Mouse (Mus musculus): ENCODE measurements around the gene Polg. TPM values are rescaled to one million over a fixed set of nuclear protein-coding genes. Genes with fewer than 3 reads are reported as not detected.
A peak's percentile ranks its signal among the peaks of the same experiment; 100 is the strongest.

The Polg gene
- total RNA-seq (2015) = 18.9 and 26.5 TPM in 2 replicates
- total RNA-seq (2017) = 61.2 and 71.9 TPM in 2 replicates

DNA sequence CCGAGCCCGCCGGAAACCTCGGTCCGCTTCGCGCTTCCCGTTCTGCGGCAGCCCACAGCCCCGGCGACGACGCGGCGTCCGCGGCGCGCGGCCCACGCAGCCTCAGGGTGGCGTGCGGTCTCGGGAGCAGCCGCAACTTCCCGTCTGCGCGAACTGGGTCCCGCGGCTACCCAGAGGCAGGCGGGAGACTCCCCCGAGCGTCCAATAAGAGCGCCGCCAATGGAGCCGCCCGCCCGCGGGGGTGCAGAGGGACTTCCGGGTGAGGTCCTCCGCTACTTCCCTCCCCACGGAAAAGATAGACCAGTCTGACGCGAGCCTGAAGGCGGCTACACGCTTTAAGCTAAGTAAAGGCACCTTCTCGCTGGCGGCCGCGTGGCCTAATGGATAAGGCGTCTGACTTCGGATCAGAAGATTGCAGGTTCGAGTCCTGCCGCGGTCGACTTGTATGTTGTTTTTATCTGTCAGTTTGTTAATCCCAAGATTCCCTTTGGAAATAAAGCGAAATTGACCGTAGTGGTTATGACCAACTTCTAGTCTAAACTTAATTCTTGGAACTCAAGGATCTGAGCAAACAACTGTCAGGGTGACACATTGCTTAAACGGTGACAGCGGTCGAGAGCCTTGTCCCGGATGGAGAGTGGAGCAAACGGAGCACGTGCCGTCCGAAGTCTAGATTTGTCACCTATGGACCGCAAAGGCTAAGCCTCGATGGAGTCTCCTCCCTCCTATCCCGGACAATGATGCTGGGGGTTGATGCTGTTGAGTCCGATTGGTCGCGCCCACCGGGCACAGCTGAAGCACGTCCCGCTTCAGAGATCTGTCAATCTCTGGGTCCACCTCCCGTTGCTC lies at the start of gene Polg:
Gene Polg, minus strand, starts transcription at position 310 of the 849 bp plus-strand sequence.
- peak; percentile 86 for ATAC-seq (ENCODE audit: poor library complexity, severe bottlenecking)

DNA sequence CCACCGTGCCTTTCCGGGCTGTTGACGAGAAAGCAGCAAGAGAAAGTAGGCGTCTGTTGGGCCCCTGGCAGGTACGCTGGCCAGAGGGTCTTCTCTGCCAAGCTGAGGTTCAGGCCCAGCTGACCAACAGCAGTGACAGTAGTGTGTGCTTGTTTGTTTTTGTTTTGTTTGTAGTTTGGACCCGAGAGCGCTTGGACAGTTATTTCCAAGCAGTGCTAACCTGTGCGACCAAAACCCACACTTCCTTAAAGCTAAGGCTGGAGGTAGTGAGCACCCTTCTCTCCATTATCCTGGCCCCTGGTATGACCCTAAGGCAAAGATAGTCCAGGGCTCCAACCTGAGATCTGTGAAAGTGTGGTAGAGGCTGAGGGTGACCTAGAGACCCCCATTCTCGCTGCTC lies 49.7 kb upstream of the Polg start:
- ATAC-seq (ENCODE audit: poor library complexity, severe bottlenecking) = no peak

DNA sequence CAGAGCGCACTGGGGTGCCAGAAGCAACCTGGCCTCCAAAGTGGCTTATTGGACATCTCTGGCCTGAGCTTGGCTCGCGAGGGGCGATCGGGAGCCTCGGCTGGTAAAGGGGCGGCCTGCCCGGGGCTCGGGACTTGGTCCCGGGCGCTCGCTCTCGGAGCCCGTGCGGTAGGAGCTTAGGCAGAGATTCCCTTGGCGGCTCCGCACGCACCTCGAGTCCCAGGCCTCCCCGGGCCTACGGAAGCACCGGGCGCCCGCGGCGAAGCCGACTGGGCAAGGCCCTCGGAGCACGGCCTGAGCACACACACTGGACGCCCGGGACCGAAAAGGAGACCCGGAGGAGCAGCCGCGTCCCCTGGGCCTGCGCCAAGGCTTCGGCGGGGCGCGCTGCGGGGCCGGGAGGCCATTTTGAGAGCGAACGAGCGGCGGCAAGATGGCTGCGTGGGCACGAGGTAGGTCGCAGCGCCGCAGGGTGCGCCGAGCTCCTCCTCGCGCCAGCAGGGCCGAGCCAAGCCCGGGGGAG lies 49.1 kb upstream of the Polg start:
- no peak for ATAC-seq (ENCODE audit: poor library complexity, severe bottlenecking)

DNA sequence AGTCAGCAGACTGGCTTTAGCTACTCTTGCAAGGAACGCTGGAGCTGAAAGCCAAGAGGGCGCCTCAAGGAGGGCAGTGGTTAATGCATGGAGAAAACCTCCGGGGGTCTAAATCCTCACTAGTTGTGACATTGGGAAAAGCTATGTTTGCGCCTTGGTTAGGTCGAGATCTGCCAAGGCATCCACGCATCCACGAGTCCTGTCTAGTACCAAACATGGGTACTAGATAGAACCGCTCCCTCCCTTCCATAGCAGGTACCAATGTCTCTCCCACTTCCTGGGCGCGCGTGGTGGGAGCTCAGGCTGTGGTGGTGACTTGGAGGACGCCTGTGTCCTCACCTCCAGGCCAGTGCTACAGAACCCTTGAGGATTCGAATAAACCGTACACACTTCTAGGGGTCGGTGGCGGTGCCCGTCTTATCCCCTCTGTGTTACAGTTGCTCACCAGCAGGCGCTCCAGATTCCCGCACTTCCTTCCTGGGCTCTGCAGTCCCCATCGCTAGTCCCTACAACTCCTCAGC lies 48.3 kb upstream of the Polg start:
- no peak for ATAC-seq (ENCODE audit: poor library complexity, severe bottlenecking)

DNA sequence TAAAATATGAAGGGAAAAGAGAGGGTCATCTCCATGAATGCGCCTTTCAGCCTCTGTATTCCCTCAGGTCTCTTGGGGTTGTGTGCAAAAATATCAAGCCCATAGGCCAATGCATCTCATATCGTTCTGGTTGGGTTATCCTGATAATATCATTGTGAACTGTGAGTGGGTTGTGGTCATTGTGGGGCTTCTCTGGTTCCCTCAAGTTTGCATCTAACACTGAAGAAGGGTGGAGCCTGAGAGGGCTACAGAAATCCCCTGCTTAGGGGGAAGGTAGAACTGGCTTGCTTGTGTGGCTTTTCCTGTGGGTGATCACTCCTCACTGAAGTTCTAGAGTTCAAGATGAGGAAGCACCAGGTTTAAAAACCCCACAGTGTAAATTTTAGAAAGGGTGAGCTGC lies 47.3 kb upstream of the Polg start:
- ATAC-seq (ENCODE audit: poor library complexity, severe bottlenecking) = no peak

DNA sequence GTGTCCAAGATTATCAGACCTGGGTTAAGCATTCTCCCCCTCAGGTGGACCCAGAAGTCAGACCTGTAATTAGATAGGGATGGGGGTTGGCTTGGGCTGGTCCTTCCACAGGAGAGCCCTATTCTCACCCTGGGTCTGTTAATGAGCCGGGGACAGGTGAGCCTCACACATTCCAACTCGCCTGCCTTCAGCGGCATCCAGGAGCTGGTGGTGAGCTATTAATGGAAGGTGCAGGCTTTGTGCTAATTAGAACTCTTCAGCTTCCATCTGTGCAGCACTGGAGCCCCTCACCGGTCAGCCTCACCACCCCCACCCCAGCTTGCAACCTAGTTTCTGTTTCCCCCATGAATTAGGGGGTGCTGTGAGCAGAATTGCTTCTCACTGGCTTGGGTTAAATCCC lies 46.3 kb upstream of the Polg start:
- no peak for ATAC-seq (ENCODE audit: poor library complexity, severe bottlenecking)

DNA sequence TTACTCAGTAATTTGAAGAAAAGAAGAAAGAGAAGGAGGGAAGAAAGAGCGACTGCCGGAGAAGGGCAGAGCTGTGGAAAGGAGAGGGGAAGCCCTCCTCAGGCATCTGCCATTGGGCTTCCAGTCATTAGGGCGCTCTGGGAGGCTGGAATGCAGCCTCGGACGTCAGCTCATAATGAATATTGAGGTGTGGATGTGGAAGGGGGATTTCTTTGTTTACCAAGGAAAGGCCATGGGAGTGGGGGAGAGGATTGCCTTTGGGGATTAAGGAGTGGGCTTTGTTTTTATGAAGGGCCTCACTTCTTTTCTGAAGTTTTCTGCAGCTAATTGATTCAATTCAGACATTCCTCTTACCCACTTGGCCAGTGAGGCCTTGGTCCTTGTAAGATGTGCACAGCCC lies 45.5 kb upstream of the Polg start:
- ATAC-seq (ENCODE audit: poor library complexity, severe bottlenecking) = no peak

DNA sequence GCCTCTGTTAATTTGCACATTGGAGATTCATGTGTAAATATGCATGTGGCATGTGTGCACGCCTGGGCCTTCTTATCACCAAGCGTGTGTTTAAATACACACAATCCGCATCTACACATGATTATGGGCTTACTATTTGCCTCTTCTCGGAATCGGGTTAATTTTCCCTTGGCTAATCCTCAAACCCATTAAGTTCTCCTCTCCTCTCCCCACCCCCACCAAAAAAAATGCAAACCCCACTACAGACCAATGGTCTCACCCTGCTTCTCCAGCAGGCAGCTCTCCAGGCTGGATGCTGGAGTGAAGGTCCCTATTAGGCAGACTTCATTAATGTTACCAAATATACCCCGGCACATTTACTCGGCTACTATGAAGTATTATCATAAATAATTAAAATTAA lies 45.0 kb upstream of the Polg start:
- no peak for ATAC-seq (ENCODE audit: poor library complexity, severe bottlenecking)

DNA sequence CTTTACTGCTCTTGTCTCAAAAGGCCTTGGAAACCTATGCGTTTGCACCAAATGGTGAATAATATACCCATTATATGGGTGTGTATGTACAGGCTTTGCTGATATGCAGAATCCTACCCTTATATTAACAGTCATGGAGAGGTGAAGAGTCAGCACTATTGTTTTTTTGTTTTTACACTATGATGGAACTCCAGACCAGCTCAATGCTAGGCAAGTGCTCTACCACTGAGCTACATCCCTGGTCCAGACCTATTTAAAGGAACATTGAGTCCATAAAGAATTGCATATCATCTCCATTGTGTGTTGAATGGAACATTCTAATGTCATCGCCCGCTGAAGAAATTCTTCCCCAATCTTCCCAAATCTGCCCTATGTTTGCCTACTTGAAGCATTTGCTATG lies 44.5 kb upstream of the Polg start:
- no peak for ATAC-seq (ENCODE audit: poor library complexity, severe bottlenecking)

DNA sequence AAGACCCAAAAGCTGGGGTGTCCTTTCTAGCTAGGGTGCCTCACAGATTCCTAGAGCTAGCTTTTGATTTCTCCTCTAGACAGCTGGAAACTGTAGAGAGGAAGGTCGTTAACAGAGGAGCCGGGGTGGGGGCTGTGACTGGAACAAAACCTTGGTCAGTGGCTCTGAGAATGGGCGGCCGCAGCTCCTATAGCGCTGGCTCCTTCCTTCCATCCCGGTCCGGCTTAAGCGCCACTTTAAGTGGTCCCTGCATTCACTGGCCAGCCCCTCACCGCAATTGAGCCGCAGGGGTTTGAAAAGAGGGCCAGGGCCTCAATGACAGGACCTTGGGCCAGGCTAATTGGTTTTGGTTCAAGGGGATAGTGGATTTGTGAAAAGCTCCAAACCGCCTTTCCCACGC lies 43.5 kb upstream of the Polg start:
- no peak for ATAC-seq (ENCODE audit: poor library complexity, severe bottlenecking)

DNA sequence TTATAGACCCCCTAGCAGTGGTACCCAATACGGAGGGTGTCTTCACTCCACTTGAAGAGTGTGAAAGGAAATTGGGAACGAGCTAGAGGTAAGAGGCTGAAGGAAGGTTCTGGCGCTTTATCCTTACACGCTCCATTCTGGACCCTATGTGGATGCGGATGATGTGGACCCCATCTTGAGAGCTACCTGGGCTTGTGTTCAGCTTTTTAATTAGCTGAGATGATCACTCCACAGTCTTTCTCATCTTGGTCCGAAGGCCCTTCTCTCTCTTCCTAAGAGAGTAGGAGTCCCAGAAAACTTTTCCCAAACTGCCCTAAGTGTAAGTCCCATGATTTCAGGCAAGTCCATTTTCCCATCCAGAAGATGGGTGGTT lies 43.1 kb upstream of the Polg start:
- no peak for ATAC-seq (ENCODE audit: poor library complexity, severe bottlenecking)

DNA sequence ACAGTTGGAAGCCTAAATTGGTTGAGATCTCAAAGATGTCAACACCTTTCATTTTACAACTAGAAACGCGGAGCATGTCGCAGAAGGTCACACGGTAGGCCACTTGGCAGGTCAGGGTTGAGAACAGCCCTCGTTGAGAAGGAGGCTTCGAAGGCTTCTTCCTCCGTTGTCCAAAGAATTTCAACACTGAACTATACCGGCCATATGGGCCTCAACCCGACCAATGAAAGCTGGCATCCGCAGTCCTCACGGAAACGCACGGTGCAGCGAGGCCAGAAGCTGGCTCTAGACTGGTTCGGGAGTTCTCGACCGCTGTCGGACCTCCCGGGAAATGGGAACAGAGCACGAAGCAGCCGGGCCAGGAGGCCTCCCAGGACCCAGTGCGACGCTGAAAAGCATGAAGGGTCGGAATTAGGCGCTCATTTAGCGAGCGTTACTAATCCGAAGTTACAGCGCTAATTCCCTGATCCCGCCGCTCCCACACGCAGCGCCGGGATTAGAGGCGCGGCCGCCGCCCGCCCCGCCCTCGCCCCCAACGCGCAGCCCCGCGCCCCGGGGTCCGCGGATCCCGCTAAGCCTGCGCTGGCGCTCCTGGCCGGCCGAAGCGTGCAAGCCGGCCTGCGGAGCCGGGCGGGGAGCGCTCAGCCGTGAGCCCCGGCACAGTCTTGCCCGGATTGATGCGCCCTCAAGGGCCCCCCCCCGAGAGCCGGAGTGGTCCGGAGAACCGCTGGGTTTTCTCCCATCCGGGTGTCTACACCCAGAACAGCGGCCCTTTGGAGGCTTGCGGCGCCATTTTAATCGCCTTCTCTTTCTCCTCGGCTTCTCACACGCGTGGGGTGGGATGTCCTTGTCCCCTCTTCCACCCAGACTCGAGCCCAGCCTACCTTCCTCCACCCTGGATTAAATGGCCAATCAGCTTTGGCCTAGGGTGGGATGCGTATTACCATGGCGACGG lies 42.4 kb upstream of the Polg start:
- no peak for ATAC-seq (ENCODE audit: poor library complexity, severe bottlenecking)

DNA sequence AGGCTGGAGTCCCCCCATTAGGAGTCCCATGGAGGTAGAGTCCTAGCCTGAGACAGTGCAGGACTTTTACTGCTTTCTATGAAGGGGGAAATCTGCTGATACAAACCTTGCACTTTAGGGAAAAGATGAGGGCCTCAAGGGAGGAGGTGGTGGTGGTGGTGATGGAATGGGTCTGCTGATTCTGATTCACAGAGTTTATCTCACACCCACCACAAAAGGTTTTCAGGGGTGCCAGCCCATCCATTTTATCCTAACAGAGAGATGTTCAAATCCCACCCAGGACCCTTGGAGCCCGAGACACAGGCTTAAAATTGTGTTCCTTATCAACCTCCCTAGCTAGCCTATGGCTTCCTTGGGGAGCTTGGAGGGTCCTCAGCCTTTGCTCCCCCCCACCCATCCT lies 41.6 kb upstream of the Polg start:
- no peak for ATAC-seq (ENCODE audit: poor library complexity, severe bottlenecking)

DNA sequence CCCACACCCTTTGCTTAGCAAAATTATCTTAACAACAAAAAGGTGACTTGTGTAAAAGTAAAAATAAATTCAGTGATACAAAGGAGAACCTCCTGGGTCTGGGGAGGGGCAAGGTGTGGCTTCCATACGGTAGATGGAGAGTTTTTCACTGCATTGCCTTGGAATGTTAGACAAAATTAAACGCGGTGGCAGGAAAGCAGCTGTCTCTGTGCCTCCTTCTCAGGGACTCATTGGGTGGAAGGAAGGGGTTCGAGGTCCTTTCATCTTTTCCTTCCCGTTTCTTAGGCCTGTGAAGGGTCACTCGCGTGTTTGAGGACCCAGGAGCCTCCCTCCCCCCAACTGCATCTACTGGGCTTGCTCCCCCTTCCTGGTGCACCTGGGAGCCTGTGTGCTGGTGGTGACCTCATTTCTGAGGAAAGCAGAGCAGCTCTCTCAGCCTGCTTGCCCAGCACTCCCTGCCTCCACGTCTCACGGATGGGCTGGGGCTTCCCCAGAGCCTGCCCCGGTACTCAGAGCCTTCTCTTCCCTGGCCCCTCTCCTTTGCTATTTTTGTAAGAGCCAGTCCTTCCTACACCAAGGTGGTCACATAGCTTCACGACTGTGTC lies 41.0 kb upstream of the Polg start:
- ATAC-seq (ENCODE audit: poor library complexity, severe bottlenecking) = no peak

DNA sequence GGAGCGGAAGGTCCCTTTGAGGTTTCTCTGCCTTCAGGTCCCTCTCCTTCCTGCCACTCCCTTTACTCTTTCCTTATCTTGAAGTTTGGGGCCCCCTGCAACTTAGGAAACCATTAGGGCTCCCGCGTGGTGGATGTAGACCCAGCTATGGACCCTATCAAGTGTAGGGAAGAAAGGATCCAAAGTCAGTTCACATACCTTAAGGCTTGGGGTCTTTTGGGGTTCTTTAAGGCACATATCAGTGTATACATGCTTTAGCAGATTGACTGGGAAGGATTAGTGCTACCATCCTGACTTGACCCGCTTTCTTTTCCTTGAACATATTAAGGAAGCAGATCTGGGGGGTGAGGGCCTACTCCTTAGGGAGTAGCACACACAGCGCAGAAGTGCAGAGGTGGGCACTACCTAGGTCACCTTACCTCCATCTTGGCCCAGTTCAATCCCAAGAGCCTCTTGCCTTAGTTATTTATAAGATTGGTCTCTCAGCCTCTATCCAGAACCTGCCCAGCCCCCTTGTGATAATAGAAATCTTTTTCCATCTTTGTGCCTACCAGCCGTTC lies 40.4 kb upstream of the Polg start:
- ATAC-seq (ENCODE audit: poor library complexity, severe bottlenecking) = no peak

DNA sequence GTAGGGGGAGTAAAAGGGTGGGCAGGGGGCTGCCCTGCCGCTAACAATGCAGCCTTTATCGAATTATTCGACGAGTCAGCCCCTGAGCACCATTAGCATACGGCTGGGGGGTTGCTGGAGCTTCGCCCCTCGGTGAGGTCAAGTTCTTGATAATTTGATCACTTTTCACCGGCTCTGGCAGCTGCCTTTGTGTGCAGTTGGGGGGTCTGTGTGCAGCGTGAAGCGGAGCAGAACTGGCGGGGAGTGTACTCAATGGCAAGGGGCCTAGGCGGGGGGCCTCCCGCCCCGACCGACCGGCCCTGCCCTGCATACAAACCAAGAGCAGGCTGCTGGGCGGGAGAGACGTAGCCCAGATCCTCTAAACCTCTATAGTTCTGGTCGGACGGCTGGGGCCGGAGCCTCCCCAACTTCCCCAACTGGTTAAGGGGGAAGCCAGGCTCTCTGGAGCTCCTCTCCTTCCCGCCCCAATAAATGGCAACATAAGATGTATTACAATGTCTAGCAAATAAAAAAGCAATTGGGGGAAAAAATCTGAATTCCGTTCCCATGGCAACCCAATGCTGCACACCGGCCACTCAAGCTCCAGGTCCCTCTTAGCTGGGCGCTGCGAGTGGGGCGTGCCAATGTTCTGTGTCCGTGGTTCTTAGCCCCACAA lies 39.8 kb upstream of the Polg start:
- no peak for ATAC-seq (ENCODE audit: poor library complexity, severe bottlenecking)

DNA sequence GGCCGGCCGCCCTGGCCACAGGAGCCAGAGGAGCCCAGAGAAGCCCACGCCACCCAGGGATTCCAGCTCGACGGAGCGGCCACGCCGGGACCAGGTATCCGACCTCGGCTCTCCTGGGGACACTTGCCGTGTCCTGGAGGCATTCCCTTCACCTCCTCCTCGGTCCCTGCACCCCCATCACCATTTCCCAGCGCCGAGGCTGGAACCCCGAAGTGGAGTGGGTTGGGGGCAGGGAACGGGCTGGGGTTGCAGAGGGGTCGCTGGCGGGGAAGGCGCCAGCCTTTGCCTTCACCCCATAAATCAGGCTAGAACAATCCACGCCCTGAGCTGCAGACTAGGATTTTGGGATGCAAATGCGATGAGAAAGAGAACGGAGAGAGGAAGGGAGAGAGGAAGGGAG lies 39.2 kb upstream of the Polg start:
- no peak for ATAC-seq (ENCODE audit: poor library complexity, severe bottlenecking)

DNA sequence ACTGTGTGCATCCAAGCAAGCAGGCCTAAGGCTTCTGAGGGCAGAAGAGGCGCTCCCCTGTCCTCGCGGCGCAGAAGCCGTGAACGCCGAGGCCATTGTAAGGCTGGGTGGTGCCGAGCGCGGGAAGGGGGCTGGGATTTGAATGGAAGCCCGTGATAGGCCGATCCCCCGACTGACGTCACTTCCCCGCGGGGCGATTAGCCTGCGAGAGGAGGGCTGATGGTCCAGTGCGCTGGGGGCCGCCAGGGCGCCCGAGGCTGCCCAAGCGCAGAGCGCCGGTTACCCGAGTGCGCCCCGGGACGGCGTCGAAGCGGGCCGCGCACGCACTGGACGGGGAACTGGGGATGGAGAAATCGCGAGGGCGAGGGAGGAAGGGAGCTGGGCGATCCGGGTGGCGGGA lies 38.6 kb upstream of the Polg start:
- no peak for ATAC-seq (ENCODE audit: poor library complexity, severe bottlenecking)

DNA sequence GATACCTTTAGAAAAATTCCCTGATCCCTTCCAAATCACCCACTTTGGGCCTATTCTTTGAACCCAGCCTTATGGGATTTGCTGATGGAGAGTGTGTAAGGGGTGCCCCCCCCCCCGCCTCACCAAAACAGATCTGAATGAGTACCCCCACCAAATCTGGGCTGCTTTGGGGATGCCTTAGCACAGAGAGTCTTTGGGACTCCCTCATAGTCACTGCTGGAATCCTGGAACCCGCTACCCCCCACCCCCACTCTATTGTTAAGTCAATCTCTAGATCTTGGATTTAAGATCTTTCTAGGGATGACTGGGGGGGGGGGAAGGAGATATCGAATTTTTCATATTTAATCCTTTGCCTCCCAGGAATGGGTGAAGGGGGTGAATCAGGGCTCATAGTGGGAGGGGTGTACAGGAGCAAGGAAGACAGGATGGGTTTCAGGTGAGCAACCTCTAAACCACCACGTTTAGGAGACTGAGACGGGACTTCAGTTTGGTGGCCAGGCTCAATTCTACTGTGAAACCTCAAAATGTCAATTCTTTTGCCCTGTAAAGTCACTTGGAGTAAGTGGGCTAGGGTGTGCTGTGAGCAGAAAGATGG lies 37.6 kb upstream of the Polg start:
- ATAC-seq (ENCODE audit: poor library complexity, severe bottlenecking) = no peak

DNA sequence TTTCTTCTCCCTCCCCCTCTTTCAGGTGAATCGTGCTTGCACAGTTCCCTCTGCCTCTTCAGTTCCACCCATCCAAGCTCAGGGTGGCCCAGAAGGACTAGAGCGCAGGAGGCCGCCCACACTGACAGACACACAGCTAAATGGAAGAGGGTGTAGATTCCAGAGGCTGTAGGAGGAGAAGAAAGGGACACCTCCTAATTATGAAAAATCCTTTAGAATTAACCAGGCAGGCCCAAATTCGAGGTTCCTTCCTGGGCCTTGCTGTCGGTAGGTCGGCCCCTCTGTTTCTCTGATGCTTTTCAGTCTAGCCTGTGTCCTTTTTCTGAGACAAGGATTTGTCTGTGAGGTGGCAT lies 36.9 kb upstream of the Polg start:
- ATAC-seq (ENCODE audit: poor library complexity, severe bottlenecking) = no peak
